Mouse (Mus musculus) hindlimb bud, embryonic 11.5 days (tissue): ENCODE measurements around the gene Hoxb4.

ENCODE experiments used
- DNase-seq: peaks from one replicate; pipeline ENCODE4 v3.0.0-alpha.2; 2012; ENCODE audit warnings: low read depth, low spot score; ENCODE audit errors: extremely low spot score

Gene Hoxb4

DNA sequence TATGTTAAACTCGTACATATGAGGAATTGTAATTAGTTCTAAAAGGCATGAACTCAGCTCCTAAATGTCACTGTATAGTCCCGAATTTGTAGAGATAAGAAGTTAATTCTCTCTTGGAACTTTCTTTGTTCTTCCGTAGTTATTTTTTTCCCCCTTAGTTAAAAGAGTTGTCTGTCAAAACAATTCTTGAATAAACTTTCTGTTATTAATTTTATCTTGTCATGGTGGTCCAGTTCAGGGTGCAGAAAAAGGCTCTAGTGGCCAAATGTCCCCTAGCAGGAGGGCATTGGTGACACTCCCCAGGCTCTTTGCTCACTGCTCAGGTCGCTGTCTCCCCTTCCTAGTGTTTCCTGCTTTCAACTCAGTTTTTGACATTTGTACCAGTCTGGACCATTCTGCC lies 29.6 kb downstream of the Hoxb4 start:
- DNase-seq: no peak

DNA sequence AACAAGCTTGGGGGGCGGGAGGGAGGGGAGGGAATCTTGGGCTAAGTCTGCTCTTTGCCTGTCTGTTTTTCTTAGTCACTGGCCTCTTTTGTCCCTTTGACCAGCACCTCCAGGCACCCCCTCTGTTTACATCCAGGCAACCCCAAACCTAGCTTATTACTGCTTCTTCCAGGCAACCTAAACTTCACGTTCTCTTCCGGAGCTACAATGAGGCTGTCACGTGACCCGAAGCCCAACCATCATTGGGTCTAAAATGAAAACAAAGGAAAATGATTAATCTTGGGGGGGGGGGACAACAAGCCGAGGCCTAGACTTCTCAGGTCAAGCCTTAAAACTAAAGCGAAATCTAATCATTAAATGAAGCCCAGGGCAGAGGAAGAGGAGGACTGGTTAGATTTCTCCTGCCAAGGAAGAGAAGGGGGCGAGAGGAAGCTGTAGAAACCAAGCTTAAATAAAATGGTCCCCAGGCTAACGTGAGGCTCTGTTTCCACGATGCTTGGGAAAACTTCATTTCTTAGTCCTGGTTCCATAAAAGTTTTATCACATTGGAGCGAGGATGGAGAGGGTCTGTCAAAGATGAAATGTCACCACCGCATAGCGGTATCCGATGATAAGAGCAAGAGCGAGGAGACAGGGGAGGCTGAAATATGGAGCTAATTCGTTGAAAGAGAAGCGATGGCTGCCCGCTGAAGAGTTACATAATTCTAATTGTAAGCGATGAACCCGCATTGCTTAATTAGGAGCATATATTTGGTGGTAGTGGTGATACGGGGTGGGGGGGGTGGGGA lies 30.3 kb downstream of the Hoxb4 start:
- no peak for DNase-seq

DNA sequence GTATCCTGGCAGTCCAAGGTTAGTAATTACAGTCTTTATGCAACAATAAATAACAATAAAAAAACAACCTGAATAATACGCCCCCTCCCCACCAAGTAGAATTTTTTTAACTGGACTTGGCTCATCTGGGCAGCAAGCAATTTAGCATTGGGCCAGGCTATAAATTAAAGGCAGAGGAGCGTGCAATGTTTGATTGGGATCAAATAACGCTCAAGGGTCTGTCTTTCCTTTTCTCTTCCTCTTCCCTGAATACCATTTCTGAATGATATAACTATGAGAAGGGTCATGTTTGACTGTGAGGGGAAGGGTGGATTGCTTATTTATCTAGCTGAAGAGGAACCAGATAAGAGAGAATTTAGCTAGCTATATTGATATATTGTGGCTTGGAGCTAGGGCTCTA lies 30.9 kb downstream of the Hoxb4 start:
- no peak for DNase-seq

DNA sequence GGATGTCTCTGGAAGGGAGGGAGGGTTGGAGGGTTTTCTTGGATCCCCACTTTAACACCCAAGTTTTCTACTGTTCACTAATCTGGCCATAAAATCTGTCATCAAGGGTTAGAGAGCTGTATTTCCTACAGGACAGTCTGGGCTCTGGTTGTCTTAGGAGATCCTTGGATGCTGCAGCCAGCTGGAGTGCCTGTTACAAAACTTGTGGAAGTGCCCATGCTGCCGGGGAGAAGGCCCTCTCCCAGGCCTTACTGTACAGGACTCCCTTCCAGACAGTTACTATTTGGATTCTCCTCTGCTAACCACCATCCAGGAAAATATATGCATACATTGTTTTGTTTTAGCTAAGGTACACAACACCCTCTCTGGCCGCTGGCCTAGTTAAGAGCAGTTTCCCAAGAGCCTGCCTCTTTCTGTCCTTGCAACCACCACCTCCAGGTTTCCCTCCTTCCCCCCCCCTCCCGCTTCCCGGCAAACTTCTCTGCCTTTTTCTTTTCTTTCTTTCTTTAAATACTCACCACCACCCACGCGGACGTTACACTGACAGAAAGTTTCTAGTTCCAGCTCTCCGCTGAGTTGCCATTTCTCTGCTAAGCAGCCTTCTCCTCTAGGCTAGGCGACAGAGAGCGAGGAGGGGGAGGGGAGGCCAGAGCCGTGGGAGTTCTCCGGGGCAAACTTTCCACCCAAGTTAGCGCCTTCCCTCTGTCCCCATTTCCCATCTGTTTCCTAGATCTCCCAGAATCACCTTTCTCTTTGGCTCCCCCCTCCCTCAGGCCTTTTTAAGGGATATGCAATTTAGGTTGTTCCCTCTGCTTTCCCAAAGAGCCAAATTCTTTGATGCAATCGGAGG lies 31.6 kb downstream of the Hoxb4 start:
- no peak for DNase-seq

DNA sequence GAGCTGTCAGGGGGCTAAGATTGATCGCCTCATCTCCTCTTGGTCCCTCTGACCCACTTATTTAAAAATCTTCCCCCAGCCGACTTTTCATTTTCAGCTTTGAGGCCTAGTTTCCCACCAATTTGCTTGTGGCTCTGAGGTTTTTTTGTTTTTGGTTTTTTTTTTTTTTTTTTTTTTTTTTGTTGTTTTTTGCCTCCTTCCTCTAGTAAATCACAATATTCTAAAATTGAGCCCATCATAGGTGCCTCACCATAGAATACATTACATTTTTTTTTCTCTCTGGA lies 32.2 kb downstream of the Hoxb4 start, which contains the start of gene Hoxb2:
Hoxb2 (plus strand) TSS at position 185 of the 284 bp plus-strand sequence.
- no peak for DNase-seq

DNA sequence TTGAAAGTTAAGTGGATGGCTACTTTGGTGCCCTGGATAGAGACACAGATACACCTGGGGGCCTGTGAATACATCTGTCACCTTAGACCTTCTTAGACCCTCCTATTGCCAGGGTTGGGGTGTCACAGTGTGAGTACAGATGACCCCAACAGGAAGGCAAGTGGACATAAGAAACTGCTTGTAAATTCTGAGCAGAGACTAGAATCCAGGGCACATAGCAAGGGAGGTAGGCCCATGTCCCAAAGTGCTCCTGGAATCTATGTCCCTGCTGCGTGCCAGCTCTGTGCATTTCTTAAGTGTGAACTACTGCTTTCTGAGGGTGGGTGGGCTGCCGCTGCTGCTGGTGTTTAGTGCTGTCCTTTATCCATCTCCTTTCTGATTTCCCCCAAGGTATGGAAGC lies 32.7 kb downstream of the Hoxb4 start:
- DNase-seq: no peak

DNA sequence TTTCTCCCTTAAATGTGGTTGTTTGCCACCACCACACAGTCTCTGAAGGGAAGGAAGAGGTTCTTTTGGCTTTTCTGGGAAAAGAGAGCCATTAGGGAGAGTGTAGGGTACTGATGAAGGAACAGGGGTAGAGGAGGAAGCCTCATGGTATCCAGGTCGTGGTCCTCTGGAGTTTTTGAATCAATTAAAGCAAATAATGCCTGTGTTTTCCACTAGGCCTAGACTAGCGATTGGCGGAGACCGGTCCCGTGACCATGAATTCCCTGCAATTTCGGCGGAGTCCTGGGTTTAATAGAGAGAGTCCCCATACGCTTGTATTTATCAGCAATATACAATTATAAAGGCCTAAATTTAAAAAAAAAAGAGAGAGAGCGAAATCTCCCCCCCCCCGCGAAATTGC lies 33.2 kb downstream of the Hoxb4 start:
- no peak for DNase-seq

DNA sequence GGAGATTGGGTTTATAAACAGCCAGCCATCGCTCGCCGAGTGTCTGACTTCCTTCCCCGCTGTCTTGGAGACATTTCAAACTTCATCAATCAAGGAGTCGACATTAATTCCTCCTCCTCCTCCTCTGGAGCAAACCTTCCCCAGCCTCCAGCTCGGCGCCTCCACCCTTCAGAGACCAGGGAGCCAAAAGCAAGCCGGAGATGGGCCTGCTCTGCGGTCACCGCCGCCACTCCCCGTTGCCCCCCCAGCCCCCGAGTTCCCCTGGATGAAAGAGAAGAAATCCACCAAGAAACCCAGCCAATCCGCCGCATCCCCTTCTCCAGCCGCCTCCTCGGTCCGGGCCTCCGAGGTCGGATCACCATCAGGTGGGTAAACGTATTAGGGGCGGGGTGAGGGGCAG lies 33.8 kb downstream of the Hoxb4 start:
- no peak for DNase-seq

DNA sequence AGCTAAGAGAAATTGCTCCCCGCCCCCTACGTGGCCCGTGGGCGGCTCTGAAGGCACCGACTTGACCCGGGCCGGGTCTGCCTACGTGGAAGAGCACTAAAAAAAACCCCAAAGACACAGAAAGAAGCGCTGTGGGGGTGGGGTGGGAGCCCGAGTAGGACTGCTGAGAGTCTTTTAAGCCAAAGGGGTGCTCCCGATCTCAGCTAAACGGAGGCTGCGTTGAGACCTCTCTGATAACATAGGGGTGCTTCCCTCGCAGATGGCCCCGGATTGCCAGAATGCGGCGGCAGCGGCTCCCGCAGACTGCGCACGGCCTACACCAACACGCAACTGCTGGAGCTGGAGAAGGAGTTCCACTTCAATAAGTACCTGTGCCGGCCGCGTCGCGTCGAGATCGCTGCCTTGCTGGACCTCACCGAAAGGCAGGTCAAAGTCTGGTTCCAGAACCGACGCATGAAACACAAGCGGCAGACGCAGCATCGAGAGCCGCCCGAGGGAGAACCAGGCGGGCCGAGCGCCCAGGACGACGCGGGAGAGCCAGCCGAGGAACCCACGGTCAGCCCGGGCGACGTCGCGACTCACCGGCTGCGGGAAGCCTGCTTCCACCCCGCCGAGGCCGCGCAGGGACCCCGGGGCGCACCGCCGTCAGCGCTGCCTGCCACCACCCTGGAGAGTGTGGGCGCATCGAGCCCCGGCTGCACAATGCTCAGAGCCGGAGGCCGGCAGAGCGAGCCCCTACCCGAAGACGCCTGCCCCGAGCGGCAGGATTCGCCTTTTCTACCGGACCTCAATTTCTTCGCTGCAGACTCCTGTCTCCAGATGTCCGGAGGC lies 34.8 kb downstream of the Hoxb4 start:
- no peak for DNase-seq

DNA sequence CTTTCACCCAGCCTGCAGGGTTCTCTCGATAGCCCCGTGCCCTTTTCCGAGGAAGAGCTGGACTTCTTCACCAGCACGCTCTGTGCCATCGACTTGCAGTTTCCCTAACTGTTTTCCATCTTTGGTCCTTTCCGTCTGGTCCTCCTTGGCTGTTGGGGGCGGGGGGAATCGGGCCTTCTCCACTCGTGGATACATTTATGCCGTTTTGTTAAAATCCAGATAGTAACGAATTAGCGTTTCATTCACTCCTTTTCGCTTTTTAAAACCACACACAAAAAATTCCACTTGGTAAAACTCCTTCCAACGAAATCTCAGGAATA lies 35.4 kb downstream of the Hoxb4 start:
- no peak for DNase-seq

DNA sequence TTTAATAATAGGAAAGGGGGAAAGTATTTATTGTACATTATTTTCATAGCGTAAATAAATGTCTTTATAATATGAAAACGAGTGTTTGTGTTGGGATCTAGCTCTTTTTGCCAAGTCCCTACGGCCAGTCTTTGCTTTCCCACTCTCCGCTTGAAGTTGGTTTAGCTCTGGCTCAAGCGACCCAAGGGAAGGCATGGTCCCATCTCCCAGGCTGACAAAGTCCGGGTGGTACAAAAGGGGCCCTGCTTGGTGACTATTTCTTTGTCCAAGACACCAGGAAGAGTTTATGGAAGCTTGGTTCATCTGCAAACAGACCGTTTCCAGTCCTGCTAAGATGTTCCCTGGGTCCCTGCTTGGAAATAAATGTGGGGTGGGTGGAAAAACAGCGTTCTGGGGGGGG lies 35.9 kb downstream of the Hoxb4 start:
- DNase-seq: no peak

DNA sequence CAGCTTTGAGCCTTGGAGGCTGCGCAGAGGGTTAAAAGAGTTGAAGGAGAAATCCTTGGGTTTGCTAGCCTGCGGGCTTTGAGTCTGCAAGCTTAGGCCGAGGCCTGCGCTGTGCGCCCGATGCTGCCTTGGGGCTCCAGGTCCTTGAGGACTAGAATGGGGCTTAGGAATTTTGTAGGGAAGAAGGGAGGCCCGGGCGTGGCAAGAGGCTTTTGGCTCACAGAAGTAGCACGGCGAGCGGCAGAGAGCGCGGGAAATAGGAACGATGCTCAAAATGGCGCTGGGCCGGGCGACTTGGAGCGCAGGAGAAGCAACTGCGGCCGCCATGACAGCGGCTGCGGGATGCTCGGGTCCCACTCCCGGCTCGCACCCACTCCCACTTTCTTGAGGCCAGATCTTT lies 36.3 kb downstream of the Hoxb4 start:
- DNase-seq: no peak

DNA sequence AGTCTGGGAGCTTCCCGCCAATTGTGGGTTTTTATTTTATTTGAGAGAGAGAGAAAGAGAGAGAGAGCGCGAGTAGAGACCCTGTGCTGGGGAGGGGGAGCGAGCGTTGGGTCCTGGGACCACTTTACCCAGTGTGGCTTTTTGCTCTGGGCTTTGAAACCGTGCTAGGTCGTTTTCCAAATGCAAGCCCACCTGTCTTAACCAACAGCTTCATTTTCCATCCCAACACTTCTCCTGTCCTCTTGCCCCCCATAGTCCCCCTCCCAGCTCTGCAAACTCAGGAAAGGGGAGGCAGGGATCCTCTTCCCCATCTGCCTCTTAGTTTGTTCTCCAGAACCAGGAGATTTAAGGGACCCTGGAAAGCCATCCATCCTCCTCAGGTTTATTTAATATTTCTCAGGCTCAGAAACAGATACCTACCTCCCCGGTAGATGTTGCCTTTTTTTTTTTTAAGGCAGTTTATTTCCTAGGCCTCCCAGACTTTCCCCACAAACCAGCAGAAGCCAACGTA lies 36.8 kb downstream of the Hoxb4 start:
- no peak for DNase-seq

DNA sequence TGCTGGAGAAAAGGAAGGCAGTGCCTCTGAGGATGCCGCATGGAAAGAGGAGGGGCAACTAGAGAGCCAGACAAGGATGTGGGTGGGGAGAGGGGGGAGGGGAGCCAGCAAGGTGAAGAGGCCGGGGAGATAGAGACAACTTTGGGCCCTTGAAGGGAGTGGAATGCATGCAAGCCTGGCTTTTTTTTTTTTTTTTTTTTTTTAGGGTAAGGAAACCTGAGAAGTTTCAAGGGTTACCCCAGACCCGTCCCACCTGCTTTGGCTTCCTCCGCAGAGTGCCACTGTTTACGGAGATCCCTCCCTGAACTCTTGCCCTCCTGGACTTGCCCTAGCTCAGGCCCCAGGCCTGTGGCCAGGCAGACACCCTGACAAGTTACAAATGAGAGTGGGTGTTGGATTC lies 45.7 kb downstream of the Hoxb4 start:
- DNase-seq: no peak

DNA sequence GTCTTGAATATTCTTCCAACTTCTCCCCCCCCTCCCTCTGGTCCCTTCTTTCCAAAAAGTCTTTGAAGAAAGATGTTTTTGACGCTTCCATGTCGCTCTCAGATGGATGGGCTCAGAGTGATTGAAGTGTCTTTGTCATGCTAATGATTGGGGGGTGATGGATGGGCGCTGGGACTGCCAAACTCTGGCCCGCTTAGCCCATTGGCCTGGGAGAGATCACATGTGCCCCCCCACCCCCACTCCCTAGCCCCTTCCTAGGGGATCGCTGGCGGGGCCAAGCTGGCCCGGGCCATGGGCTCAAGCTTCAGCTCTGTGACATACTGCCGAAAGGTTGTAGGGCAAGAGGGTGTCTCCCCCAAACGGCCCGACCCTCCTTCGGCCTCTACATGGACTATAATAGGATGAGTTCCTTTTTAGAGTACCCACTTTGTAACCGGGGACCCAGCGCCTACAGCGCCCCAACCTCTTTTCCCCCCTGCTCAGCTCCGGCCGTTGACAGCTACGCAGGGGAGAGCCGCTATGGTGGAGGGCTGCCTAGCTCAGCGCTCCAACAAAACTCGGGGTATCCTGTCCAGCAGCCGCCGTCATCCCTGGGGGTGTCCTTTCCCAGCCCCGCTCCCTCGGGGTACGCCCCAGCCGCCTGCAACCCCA lies 47.5 kb downstream of the Hoxb4 start, which contains the start of gene Hoxb1:
Hoxb1 (plus strand) TSS at position 312 of the 651 bp plus-strand sequence.
- DNase-seq: no peak

DNA sequence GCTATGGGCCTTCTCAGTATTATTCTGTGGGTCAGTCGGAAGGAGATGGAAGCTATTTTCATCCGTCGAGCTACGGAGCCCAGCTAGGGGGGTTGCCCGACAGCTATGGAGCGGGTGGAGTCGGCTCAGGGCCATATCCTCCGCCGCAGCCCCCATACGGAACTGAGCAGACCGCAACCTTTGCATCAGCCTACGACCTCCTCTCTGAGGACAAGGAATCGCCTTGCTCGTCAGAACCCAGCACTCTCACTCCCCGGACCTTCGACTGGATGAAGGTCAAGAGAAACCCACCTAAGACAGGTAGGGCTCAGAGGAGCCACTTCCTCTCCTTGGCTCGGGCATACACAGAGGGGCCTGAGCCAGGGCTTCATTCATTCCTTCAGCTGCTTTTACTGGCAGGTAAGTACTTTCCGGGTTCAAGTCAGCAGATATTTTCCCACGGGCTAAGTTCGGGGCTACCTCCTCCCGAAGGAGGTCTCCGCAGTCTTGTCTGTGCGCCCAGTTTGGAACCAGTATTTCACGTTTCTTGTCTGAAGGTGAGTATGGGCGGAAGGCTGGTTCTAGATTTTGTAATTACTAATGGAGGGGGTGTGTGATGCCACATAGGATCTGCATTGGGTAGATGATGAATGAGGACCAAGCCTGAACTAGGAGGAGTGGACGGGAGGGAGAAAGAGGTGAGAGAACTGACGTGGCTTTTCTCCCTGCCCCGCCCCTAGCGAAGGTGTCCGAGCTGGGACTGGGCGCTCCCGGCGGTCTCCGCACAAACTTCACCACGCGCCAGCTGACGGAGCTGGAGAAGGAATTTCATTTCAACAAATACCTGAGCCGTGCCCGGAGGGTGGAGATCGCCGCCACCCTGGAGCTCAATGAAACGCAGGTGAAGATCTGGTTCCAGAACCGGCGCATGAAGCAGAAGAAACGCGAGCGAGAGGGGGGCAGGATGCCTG lies 48.3 kb downstream of the Hoxb4 start:
- DNase-seq: no peak

DNA sequence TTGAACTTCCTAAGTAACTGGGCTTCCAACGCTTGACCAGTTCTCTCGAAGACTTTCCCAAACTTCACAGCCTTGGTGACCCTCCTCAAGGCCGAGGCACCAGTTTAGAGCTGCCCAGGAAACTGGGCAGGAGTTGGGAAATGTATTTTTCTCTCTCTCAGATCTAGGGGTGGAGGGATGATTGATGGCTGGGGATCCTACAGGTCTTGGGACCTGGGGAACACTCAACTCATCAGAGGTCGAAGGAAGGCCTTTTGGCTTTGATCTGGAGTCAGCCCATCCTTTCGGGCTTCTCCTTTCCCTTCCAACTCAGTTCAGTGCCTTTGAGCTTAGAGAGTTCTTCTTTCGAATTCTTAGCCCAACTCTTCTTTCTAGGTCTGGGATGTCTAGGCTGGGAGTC lies 49.1 kb downstream of the Hoxb4 start:
- DNase-seq: no peak

DNA sequence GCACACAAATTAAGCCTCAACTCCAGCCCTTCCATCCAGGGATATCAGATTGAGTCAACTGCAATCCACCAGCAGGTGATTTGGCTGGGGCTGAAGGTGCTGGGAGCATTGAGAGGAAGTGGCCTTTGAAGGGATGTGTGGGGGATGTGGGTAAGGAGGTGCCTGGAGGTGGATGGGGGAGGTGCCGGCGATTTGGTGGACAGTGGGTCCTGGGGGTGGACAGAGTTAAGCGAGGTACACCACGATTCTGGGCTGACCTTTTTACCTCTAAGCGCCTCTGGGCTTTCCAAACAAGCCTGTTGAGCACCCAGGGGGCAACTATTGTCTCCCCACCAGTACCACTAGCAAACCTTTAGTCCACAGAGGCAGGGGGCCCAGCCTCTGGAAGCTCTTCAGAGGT lies 50.6 kb downstream of the Hoxb4 start:
- DNase-seq: no peak

DNA sequence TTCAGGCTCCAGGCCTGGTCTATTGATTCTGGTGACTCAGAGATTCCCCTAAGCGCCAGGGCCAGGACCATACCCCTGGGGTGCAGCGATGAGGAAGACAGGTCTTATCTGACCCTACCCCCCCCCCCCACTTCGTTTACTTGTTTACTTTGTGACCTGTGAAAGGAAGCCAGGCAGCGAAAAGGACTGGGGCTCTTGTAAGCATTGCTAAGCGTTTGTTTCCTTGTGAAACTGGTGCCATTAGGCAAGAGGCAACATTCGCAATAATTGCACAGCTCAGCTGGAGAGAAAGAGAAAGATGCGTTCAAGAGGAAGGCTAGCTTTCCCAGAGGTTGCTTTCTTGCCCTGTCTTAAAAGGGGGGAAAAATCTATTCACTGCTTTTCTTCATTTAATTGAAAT lies 51.1 kb downstream of the Hoxb4 start:
- DNase-seq: no peak
